Mouse (Mus musculus): Measurements from ENCODE around the gene Sectm1b. TPM values are rescaled to one million over a fixed set of nuclear protein-coding genes. Genes with fewer than 3 reads are reported as not detected.

The Sectm1b gene
- total RNA-seq, 2 experiments from 2014 or later, result not detected

- DNase-seq, result no peak
Measured at GRCm38 (mm10) chr11:121019501-121019900, 43.9 kb downstream of the Sectm1b start.

DNA sequence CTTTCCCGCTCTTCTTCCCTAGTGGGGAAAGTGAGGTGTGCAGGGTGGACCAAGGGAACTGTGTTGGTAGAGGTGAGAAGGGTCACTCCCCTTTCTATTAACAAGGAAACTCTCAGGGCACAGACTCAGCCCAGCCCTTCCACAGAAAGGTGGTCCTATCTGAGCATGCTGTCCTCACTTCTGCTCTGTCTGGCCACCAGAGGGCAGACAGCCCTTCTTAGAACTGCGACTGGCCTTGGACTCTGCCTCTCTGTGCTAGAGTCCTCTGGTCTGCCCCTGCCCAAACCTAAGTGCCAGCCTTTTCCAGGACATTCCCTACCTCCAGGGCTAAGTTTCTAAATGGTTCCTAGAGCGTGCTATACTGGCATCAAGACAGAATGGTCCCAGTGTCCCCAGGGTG lies 45.7 kb downstream of the Sectm1b start:
- DNase-seq, result peak; percentile 18 to 33

DNA sequence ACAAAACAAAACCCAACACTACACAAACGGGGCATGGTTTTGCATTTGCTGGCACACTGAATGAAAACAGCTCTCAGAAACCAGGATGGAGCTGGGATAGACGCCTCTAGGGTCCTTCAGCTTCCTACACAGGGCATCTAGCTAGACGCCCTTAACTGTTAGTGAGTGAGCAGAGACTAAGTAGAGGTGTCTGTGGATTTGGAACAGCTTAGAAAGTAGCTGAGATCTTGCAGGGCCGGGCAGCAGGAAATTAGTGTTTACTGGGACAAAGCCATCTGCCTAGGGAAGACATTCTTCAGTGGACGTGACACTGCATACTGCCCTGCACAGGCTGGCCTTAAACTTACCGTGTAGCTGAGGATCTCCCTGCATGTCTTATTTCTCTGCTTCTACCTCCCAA lies 47.9 kb downstream of the Sectm1b start:
- no peak for DNase-seq

- peak; percentile 28 to 45 for DNase-seq
Measured at GRCm38 (mm10) chr11:121014896-121015300, 48.5 kb downstream of the Sectm1b start.

DNA sequence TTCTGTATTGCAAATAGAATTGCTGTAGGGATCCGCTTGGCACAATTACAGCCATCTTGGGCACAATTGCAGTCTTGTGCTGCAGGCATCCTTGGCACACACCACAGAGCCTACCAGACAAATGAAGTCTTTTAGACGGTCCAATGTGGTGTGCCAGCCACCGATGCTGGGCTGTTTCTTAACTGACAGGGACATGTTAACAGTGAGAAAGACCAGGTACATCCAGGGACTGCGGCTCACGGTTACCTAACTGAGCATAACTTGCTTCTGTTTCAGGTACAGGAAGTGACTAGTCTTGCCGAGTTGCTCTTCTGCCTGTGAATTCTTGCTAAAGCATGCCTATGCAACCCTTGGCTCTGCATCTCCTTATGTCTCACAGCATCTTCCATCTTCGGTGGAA lies 49.7 kb downstream of the Sectm1b start:
- no peak for DNase-seq

- no peak for DNase-seq
Measured at GRCm38 (mm10) chr11:121010044-121010755, 53.2 kb downstream of the Sectm1b start.

GRCm38 (mm10) chr11:121006184-121006583 lies 57.2 kb downstream of the Sectm1b start:
- no peak for DNase-seq

DNA sequence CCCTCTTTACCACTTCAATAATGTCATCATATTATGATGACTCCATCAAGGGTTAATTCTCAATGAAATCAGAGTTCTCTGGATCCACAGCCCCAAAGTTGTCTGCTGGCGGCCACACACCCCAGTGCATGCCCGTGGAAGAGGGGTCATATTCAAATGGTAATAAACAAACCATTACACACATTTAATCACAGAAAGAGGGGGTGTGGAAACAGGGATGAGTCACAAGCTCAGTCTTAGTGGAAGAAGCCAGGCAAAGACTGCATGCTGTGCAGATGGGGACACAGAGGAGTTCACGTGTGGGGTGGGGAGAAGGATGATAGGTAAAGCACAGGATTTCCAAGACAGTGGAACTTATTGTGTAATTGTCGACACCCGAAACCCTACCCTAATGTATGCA lies 59.1 kb downstream of the Sectm1b start:
- no peak for DNase-seq

Other genes with a start within 250 kb of the Sectm1b start
- 100 to 1,000 TPM; 173 to 191 TPM for gene Fasn, start 239.0 kb downstream of the Sectm1b start, total RNA-seq (2021)
- 1 to 10 TPM; 6.1 to 7.0 TPM for gene Ccdc57, start 130.7 kb downstream of the Sectm1b start, total RNA-seq (2021)
- gene Slc16a3, start 115.1 kb downstream of the Sectm1b start, total RNA-seq (2021), result 1 to 10 TPM; 2.3 to 2.5 TPM
- 100 to 1,000 TPM; 129 to 137 TPM for gene Csnk1d, start 72.2 kb downstream of the Sectm1b start, total RNA-seq (2021)
- gene Cd7, start 24.2 kb downstream of the Sectm1b start, total RNA-seq (2021), result not detected
- gene Sectm1a, start 17.7 kb upstream of the Sectm1b start, total RNA-seq (2021), result not detected
- gene Tex19.2, start 55.1 kb upstream of the Sectm1b start, total RNA-seq (2021), result not detected
- not detected for gene Tex19.1, start 82.6 kb upstream of the Sectm1b start, total RNA-seq (2021)
- under 1 TPM in 1 of 2 experiments, not detected in 1; 0.23 TPM for gene Uts2r, start 96.7 kb upstream of the Sectm1b start, total RNA-seq (2021)
- gene Hexdc, start 140.9 kb upstream of the Sectm1b start, total RNA-seq (2021), result 10 to 100 TPM; 16.7 to 20.2 TPM
- gene Ogfod3, start 141.1 kb upstream of the Sectm1b start, total RNA-seq (2021), result 1 to 10 TPM; 6.0 to 7.0 TPM
- 10 to 100 TPM; 22.1 to 22.5 TPM for gene Cybc1, start 165.8 kb upstream of the Sectm1b start, total RNA-seq (2021)
- gene Narf, start 173.7 kb upstream of the Sectm1b start, total RNA-seq (2021), result 10 to 100 TPM; 48.9 to 56.7 TPM
- gene Foxk2, start 196.4 kb upstream of the Sectm1b start, total RNA-seq (2021), result 10 to 100 TPM; 75.7 to 84.8 TPM